Mouse (Mus musculus) adrenal gland, postnatal 14 days (tissue): Measurements from ENCODE around the gene Fam71d. TPM values are rescaled to one million over a fixed set of nuclear protein-coding genes. Genes with fewer than 3 reads are reported as not detected.

Source experiments
- DNase-seq: peaks from one replicate; pipeline ENCODE4 v3.0.0; 2021; ENCODE audit warnings: mixed read lengths
- total RNA-seq: library from RNA; stranded (reverse); gene quantifications from 2 replicates; pipeline ENCODE4 v1.2.3, GENCODE M21; 2021

The Fam71d gene
- total RNA-seq, 1 experiment from 2014 or later, result 0.85 TPM

DNA sequence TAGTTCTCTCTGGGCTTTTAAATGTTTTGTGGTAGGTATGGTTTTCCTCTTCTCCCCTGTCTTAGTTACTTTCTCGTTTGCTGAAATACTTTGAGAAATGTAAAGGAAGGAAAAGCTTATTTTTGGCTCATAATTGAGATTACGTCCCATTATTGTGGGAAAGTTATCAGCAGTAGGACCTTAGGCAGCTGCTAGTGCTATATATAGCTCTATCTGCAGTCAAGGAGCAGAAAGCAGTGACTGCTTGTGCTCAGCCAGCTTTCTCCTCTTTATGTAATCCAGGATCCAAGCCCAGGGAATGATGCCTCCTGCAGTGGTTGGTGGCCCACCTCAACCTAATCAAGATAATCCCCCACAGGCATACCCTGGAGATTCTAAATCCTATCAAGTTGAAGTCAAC lies 81.9 kb downstream of the Fam71d start:
- DNase-seq, result no peak

- no peak for DNase-seq
These were observed 86.6 kb downstream of the Fam71d start for GRCm38 (mm10) chr12:78777916-78778315.

GRCm38 (mm10) chr12:78778423-78779067 lies 87.2 kb downstream of the Fam71d start:
- no peak for DNase-seq

Other genes with a start within 250 kb of the Fam71d start
- 22.3 TPM in 2 replicates for gene Mpp5, start 57.4 kb downstream of the Fam71d start, total RNA-seq
- 62.7 and 64.7 TPM in 2 replicates for gene Atp6v1d, start 170.1 kb downstream of the Fam71d start, total RNA-seq
- 74.2 and 93.5 TPM in 2 replicates for gene Eif2s1, start 170.3 kb downstream of the Fam71d start, total RNA-seq
- gene Plek2, start 215.4 kb downstream of the Fam71d start, total RNA-seq, result 0.38 and 0.85 TPM in 2 replicates